ENCODE assay signal across 8 mouse cellular contexts in the genomic region with DNA sequence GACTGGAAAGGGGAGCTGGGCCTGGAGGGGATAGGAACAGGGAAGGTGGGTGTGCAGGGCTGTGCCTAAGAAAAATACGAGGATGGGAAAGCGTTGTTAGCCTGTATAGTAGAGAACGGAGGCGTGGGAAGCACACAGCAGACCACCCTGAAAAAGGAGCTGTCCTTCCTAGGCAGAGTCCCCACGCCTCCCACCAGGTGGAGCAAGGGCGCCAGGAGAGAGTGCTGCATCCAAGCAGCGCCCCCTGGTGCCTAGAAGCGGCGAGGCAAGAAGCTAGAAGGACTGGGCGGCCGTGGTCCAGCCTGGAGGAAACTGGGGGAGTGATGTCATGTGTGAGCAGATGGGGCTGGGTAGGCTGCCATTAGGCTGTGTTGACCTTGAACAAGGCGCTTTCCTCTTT.
DNase-seq lines count a peak whose midpoint lies in the region; ATAC-seq and TF ChIP-seq lines count a peak whose summit lies in the region.

No protein-coding gene starts in this region.

- no peak overlapping the region for H3K27ac ChIP-seq in embryonic facial prominence, embryonic 13.5 days
- peak overlapping the region; percentile 85 for H3K27ac ChIP-seq in heart, adult 2 months
- H3K27ac ChIP-seq in kidney, adult 2 months (ENCODE audit: insufficient read depth, low read depth, low read length): peak overlapping the region; percentile 83
- no peak overlapping the region for H3K27ac ChIP-seq in limb, embryonic 12.5 days
- H3K27ac ChIP-seq in midbrain, embryonic 14.5 days (replicated peaks; ENCODE audit: low read depth, low read length): peak overlapping the region; percentile 66; the same call in 1 of the 2 replicates

- peak; percentile 96 for TF ChIP-seq EP300 in heart, adult 2 months (IDR thresholded peaks at IDR 0.05; ENCODE audit: insufficient read depth, low read depth, low read length)

- intact Hi-C loops in heart, adult 2 months (cut with DNase I): loop anchor here (2.0 to 5.0 kb wide), 4 partner anchors 35 to 545 kb away; no protein-coding TSS in a partner anchor

- peaks cover 16% of the 10 kb centered on the region for H3K4me1 ChIP-seq in embryonic facial prominence, embryonic 13.5 days
- peaks cover 11% of the 10 kb centered on the region for H3K4me1 ChIP-seq in heart, adult 2 months (ENCODE audit: control insufficient read depth, insufficient read depth, low read length)
- peaks cover 21% of the 10 kb centered on the region; the same call in 1 of the 2 replicates for H3K4me1 ChIP-seq in kidney, adult 2 months (ENCODE audit: control insufficient read depth, insufficient read depth, low read length)
- peaks cover 19% of the 10 kb centered on the region for H3K4me1 ChIP-seq in limb, embryonic 12.5 days (replicated peaks)
- H3K4me1 ChIP-seq in midbrain, embryonic 14.5 days (ENCODE audit: control insufficient read depth, insufficient read depth, low read length): peaks cover 10% of the 10 kb centered on the region

- no peaks in the 10 kb centered on the region for H3K9me3 ChIP-seq in embryonic facial prominence, embryonic 13.5 days
- no peaks in the 10 kb centered on the region for H3K9me3 ChIP-seq in limb, embryonic 12.5 days
- H3K9me3 ChIP-seq in midbrain, embryonic 14.5 days (ENCODE audit: control insufficient read depth, low read length): no peaks in the 10 kb centered on the region

- peak overlapping the region; percentile 83 for H3K4me3 ChIP-seq in embryonic facial prominence, embryonic 13.5 days
- H3K4me3 ChIP-seq in heart, adult 2 months: peak overlapping the region; percentile 82
- peak overlapping the region; percentile 68 for H3K4me3 ChIP-seq in kidney, adult 2 months (ENCODE audit: insufficient read depth, low read depth, low read length)
- peak overlapping the region; percentile 85 for H3K4me3 ChIP-seq in limb, embryonic 12.5 days (replicated peaks)
- H3K4me3 ChIP-seq in midbrain, embryonic 14.5 days (replicated peaks; ENCODE audit: low read depth, low read length): peak overlapping the region; percentile 74

- H3K4me2 ChIP-seq in embryonic facial prominence, embryonic 13.5 days: peak overlapping the region; percentile 93
- H3K4me2 ChIP-seq in limb, embryonic 12.5 days: peak overlapping the region; percentile 89
- H3K4me2 ChIP-seq in midbrain, embryonic 14.5 days (ENCODE audit: low read length): peak overlapping the region; percentile 94

- 4% methylated on average over 12 of the region's 12 CpGs for WGBS in embryonic facial prominence, embryonic 13.5 days
- WGBS in heart, adult 2 months: 2% methylated on average over 12 of the region's 12 CpGs
- WGBS in kidney, adult 2 months: 0% methylated on average over 12 of the region's 12 CpGs
- 2% methylated on average over 12 of the region's 12 CpGs for WGBS in limb, embryonic 12.5 days
- WGBS in midbrain, embryonic 14.5 days: 2% methylated on average over 12 of the region's 12 CpGs

- peaks cover 13% of the 10 kb centered on the region for H3K27me3 ChIP-seq in embryonic facial prominence, embryonic 13.5 days
- H3K27me3 ChIP-seq in heart, adult 2 months (ENCODE audit: control insufficient read depth, insufficient read depth, low read length): no peaks in the 10 kb centered on the region
- no peaks in the 10 kb centered on the region for H3K27me3 ChIP-seq in kidney, adult 2 months (replicated peaks; ENCODE audit: control insufficient read depth, insufficient read depth, low read length)
- peaks cover 18% of the 10 kb centered on the region; the same call in 1 of the 2 replicates for H3K27me3 ChIP-seq in limb, embryonic 12.5 days
- no peaks in the 10 kb centered on the region for H3K27me3 ChIP-seq in midbrain, embryonic 14.5 days (ENCODE audit: control insufficient read depth, insufficient read depth, low read length)

- peaks cover 2% of the 10 kb centered on the region; the same call in 1 of the 2 replicates for H3K79me2 ChIP-seq in heart, adult 2 months (replicated peaks; ENCODE audit: control insufficient read depth, insufficient read depth, low read length)

- no peak for TF ChIP-seq CTCF in heart, adult 2 months (IDR thresholded peaks at IDR 0.05)
- peak; percentile 100 for TF ChIP-seq CTCF in kidney, adult 2 months (conservative IDR thresholded peaks at IDR 0.05; ENCODE audit: insufficient read depth, insufficient read length, low read depth, low read length)

- no peaks in the 10 kb centered on the region for H3K36me3 ChIP-seq in embryonic facial prominence, embryonic 13.5 days
- no peaks in the 10 kb centered on the region for H3K36me3 ChIP-seq in heart, adult 2 months (ENCODE audit: control insufficient read depth, insufficient read depth, low read length)
- H3K36me3 ChIP-seq in kidney, adult 2 months (ENCODE audit: control insufficient read depth, insufficient read depth, low read length): no peaks in the 10 kb centered on the region
- no peaks in the 10 kb centered on the region for H3K36me3 ChIP-seq in limb, embryonic 12.5 days
- H3K36me3 ChIP-seq in midbrain, embryonic 14.5 days (ENCODE audit: control insufficient read depth, insufficient read depth, low read length): no peaks in the 10 kb centered on the region

- no peak for TF ChIP-seq POLR2A in heart, adult 2 months (IDR thresholded peaks at IDR 0.05; ENCODE audit: insufficient read depth, low read depth, low read length)
- TF ChIP-seq POLR2A in kidney, adult 2 months (IDR thresholded peaks at IDR 0.05; ENCODE audit: low read depth, low read length): no peak

- H3K9ac ChIP-seq in embryonic facial prominence, embryonic 13.5 days: no peak overlapping the region
- peak overlapping the region; percentile 73 for H3K9ac ChIP-seq in heart, adult 2 months (ENCODE audit: low read depth, low read length)
- H3K9ac ChIP-seq in limb, embryonic 12.5 days (replicated peaks): no peak overlapping the region
- peak overlapping the region; percentile 88; the same call in 1 of the 2 replicates for H3K9ac ChIP-seq in midbrain, embryonic 14.5 days (replicated peaks; ENCODE audit: low read length)

- ATAC-seq in embryonic facial prominence, embryonic 13.5 days (ENCODE audit: insufficient number of reproducible peaks, insufficient read depth, low FRiP score, low TSS enrichment, low read depth): peak; percentile 66
- ATAC-seq in limb, embryonic 12.5 days (ENCODE audit: insufficient number of reproducible peaks, insufficient read depth, low FRiP score, low TSS enrichment, low read depth): peak; percentile 67
- ATAC-seq in midbrain, embryonic 14.5 days (ENCODE audit: low FRiP score, low TSS enrichment): peak; percentile 81

- peak; percentile 97 for DNase-seq in 3T3-L1 (ENCODE audit: low read depth, low spot score)
- DNase-seq in adrenal gland, postnatal 4 days (ENCODE audit: low spot score in 2 of 2): peak; percentile 74 to 83
- DNase-seq in heart, adult 2 months: peak; percentile 89 to 94
- peak; percentile 92 for DNase-seq in kidney, adult 2 months
- DNase-seq in midbrain, embryonic 14.5 days: peak; percentile 96
- peak; percentile 78 for DNase-seq in spleen, adult 12 weeks (ENCODE audit: low spot score)

Comparison
In these comparisons a context has a peak if more than half of its experiments do, and no peak if none do; other contexts are left out.
1. H3K27ac ChIP-seq: peak in heart, adult 2 months (single experiment), kidney, adult 2 months (single experiment) and midbrain, embryonic 14.5 days (single experiment); none in embryonic facial prominence, embryonic 13.5 days (single experiment) and limb, embryonic 12.5 days (single experiment).
2. H3K9ac ChIP-seq: peak in heart, adult 2 months (single experiment) and midbrain, embryonic 14.5 days (single experiment); none in embryonic facial prominence, embryonic 13.5 days (single experiment) and limb, embryonic 12.5 days (single experiment).
3. Peak in every context shown above with its lines, with median percentiles within 50 percentile points of each other: DNase-seq, ATAC-seq, H3K4me2 ChIP-seq and H3K4me3 ChIP-seq.